Mouse (Mus musculus) thymus, adult 2 months (tissue): ENCODE measurements at regions not wholly inside any gene's neighbourhood (a gene's known extent, or its start where the extent isn't known, plus 50 kb on each side); places are given as distances from the start of the nearest gene placed in this dataset.

Experiments used
- DNase-seq: peaks from one replicate; pipeline ENCODE4 v3.0.0; 2021
- H3K27ac ChIP-seq: fragments of 200-500 bp; 2 replicates; pipeline ENCODE4 v1.5.1; 2012; ENCODE audit warnings: low read length, control low read depth; ENCODE audit not compliant: control insufficient read depth, insufficient read depth
- H3K27me3 ChIP-seq: fragments of 200-500 bp; 2 replicates; pipeline ENCODE4 v1.6.1; 2012; ENCODE audit warnings: mild to moderate bottlenecking, low read length, moderate library complexity, mixed read lengths; ENCODE audit not compliant: control insufficient read depth, insufficient read depth
- H3K36me3 ChIP-seq: fragments of 200-500 bp; 2 replicates; pipeline ENCODE4 v1.6.1; 2012; ENCODE audit warnings: mild to moderate bottlenecking, low read length, moderate library complexity; ENCODE audit not compliant: control insufficient read depth, insufficient read depth
- H3K4me1 ChIP-seq: fragments of 200-500 bp; replicated peaks from 2 replicates; pipeline ENCODE4 v1.6.1; 2012; ENCODE audit warnings: low read length; ENCODE audit not compliant: control insufficient read depth, insufficient read depth
- H3K4me3 ChIP-seq: fragments of 200-500 bp; 2 replicates; pipeline ENCODE4 v1.5.1; 2012; ENCODE audit warnings: mild to moderate bottlenecking, low read length, control low read depth, moderate library complexity; ENCODE audit not compliant: control insufficient read depth, insufficient read depth
- CTCF ChIP-seq: fragments of 200-500 bp; IDR thresholded peaks from 2 replicates; pipeline ENCODE4 v1.5.1; 2012; ENCODE audit warnings: mild to moderate bottlenecking, control low read depth, low read length, moderate library complexity, borderline replicate concordance; ENCODE audit not compliant: control insufficient read depth, poor library complexity, insufficient read depth; ENCODE audit errors: extremely low read depth
- POLR2A ChIP-seq: fragments of 200-500 bp; IDR thresholded peaks from 2 replicates; pipeline ENCODE4 v1.6.1; 2012; ENCODE audit warnings: mild to moderate bottlenecking, low read length, control low read depth, moderate library complexity; ENCODE audit not compliant: control insufficient read depth, poor library complexity, insufficient read depth; ENCODE audit errors: extremely low read depth
- WGBS: fragments of 180-500 bp; shearing (Covaris S2); methylation state at CpG from one replicate; pipeline ENCODE4 v1.1.7; 2018; 5-methylcytosine and 5-hydroxymethylcytosine counted together

DNA sequence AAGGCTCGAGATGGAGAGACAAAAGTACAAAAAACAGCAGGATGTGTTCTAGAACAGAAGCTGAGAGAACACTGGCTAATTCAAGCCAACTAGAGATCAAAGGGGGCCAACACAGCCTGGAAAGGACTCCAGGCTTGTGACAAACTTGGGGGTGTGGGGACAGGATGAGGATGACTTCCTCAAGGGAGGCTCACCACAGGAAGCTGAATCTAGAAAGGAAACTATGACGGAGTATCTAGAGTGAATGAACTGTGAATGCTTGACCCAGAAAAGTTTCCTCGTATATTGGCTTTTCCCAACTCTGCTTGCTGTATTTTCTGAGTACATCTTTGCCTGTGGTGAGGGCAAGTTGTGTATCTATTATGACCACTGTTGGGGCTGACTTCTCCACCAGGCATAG, 93.3 kb upstream of the Cited2 start:
- 31% methylated on average over 3 of the region's 3 CpGs for WGBS
- no peak overlapping the region for H3K4me3 ChIP-seq
- H3K27ac ChIP-seq, result no peak overlapping the region

DNA sequence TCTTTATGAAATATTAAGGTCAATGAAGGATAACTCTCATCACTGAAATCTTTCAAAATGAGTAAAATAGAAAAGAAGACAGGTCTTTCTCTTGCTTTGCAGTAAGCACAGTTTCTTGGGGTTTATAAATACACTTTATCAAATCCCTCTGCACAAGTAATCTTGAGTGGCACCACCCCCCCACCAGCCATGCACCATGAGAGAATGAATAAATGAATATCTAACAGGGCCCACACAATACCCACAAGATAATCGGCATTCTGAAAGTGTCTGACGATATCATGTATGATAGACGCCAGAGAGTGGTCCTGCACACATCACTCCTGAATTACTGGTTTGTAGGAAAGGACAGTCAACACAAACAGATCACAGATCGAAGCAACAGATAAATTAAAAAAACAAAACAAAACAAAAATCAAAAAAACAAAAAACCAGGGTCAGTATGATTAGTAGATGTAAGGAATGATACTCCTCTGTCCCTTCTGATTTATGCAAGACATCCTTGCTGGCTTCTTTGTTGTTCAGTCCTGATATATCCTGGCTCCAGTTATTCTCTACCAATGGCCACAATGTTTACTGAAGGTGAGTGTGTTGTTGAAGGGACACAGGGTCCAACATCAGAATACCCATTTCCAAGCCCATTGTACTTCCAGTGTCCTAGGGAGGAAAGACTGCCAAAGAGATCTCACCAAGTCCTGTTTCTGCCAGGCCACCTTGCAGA, 92.0 kb upstream of the Cited2 start:
- H3K36me3 ChIP-seq, result no peaks in the 10 kb centered on the region
- WGBS, result 94% methylated on average over 4 of the region's 4 CpGs
- no peak overlapping the region for H3K4me3 ChIP-seq
- no peak for TF ChIP-seq POLR2A
- TF ChIP-seq CTCF, result no peak
- no peaks in the 10 kb centered on the region for H3K4me1 ChIP-seq
- DNase-seq, result no peak
- H3K27me3 ChIP-seq, result no peaks in the 10 kb centered on the region
- H3K27ac ChIP-seq, result no peak overlapping the region

More for the DNA sequence above, 93.3 kb upstream of the Cited2 start:
- Histone ChIP-seq H3K4me1 (no peaks in the 10 kb centered on the region), H3K36me3 (no peaks in the 10 kb centered on the region), H3K27me3 (no peaks in the 10 kb centered on the region)
- TF ChIP-seq POLR2A (no peak), CTCF (no peak)
- no peak for DNase-seq

DNA sequence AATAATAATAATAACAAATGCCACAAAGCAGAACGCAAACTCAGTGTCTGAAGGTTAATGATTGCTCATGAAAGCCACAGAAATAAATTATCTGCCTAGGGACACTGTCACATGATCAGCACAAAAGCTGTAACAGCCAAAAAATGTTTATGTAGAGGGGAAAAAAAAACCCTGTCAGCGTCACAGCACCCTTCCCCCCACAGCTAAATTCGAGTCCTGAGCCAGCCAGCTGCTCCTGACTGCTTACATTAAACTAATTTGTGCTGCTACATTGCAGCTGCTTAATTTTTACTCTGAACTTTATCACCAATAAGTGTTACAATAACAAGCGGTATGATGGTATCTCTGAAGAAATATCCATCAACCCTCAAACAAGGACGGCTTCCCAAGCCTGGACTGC, 91.2 kb upstream of the Cited2 start:
- WGBS, result 74% methylated on average over 5 of the region's 5 CpGs
- no peak for DNase-seq
- no peaks in the 10 kb centered on the region for H3K36me3 ChIP-seq
- no peaks in the 10 kb centered on the region for H3K27me3 ChIP-seq
- H3K4me3 ChIP-seq, result no peak overlapping the region
- no peaks in the 10 kb centered on the region for H3K4me1 ChIP-seq
- no peak overlapping the region for H3K27ac ChIP-seq
- TF ChIP-seq CTCF, result no peak
- no peak for TF ChIP-seq POLR2A

DNA sequence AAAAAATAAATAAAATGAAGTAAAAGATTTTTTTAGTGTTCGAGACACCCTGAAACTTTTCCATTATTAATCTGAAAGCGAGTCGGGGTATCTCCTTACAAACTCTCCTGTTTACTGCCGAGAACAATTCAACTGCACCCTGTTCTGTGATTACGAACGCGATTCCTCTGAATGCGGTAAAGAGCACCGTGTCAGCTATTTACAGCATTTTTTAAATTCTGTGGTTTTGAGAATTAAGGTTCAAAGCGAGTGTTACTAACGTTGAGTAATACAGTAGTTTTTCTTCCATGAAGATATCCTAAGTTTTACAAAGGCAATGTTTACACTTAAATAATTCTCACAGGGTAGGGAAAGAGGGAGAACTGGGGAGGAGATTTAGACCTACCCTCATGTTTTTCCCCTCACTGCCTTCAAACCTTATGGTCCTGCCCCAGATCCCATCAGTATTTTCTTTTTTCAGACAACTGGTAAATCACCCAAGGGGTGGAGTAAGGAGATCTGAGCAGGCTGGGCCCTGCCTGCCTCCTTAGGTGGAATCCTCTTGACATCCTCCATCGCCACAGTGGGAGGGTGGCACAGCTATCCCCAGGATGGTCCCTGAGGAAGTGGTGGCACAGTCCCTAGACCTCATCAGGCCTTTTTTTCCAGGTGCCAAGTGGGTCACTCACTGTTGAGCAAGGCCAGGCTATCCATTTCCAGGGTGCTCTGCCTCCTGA, 89.9 kb upstream of the Cited2 start:
- Histone ChIP-seq H3K36me3 (no peaks in the 10 kb centered on the region), H3K27ac (no peak overlapping the region), H3K27me3 (no peaks in the 10 kb centered on the region), H3K4me3 (no peak overlapping the region), H3K4me1 (no peaks in the 10 kb centered on the region)
- no peak for DNase-seq
- no peak for TF ChIP-seq CTCF
- TF ChIP-seq POLR2A, result no peak
- WGBS, result 88% methylated on average over 12 of the region's 12 CpGs

DNA sequence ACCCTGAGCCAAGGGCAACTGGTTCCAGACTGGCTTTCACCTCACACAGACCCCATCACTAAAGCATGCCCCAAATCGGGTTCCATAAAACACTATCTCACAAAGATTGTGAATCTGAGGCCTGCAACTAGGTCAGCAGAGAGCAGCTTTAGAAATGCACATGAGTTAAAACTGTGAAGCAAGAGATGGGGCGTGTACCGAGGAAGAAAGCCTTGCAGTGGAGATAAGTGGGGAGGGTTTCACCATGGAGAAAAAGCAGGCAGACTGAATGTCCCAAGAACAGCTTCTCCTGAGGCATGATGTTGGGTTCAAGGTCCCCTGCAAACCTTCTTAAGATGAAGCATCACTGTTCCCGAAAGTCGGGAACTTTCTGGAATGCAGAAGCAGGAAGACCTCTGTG, 77.7 kb upstream of the Cited2 start:
- no peaks in the 10 kb centered on the region for H3K4me1 ChIP-seq
- H3K27ac ChIP-seq, result no peak overlapping the region
- WGBS, result 94% methylated on average over 5 of the region's 5 CpGs
- DNase-seq, result no peak
- TF ChIP-seq POLR2A (no peak), CTCF (no peak)
- no peaks in the 10 kb centered on the region for H3K36me3 ChIP-seq
- H3K4me3 ChIP-seq, result no peak overlapping the region
- H3K27me3 ChIP-seq, result no peaks in the 10 kb centered on the region

DNA sequence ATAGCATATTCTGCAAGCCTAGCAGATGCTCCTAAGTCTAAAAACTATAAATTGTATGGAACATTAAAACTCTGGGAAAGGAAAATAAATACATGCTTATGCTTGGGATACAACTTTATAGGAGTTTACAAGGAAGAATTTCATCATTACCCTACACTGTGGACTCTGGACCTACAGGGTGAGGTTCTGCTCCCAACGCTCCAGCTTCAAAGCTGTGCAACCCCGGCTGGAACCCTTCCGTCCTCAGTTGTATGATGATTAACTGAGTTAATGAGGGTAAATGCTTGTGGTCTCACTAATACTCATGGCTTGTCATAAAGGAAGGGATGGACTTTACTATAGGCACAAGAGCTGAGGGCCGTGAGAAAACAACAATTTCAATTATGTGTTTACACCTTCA, 76.6 kb upstream of the Cited2 start:
- TF ChIP-seq CTCF (no peak), POLR2A (no peak)
- H3K27ac ChIP-seq, result no peak overlapping the region
- H3K27me3 ChIP-seq, result no peaks in the 10 kb centered on the region
- H3K4me3 ChIP-seq, result no peak overlapping the region
- 94% methylated on average over 4 of the region's 4 CpGs for WGBS
- DNase-seq, result no peak
- no peaks in the 10 kb centered on the region for H3K4me1 ChIP-seq
- no peaks in the 10 kb centered on the region for H3K36me3 ChIP-seq
